ENCODE assay signal across 10 mouse cellular contexts in the genomic region with DNA sequence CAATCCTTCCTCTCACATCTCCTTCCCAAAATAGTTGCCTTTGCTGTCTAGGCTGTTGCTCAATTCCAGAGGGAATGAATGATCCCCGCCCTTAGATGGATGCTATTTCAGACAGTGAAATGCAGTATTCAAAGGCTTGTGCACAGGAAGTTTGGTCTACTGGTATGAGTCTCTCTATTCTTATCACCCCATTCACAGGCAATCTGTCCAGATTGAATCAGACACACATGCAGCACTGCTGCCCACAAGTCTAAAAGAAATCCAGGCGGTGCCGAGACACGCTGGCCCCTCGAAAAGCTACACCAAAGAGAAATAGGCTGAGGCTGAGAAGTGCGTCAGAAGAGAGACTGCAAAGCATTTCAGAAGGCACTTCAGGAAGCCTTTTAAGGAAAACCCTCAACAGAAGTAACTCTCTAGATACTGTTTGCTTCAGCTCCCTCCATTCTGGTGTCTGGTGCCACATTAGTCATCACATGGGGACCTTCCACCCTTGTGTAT.
DNase-seq lines count a peak whose midpoint lies in the region; ATAC-seq and TF ChIP-seq lines count a peak whose summit lies in the region.
"Had no signal": no experiment of that assay in that cellular context is flagged by ENCODE, and none has a peak within 500 bp of the region (broad histone marks: within the 10 kb centered on the region; RNA-seq: fewer than 3 reads in every experiment).

No protein-coding gene starts in this region.

- WGBS in kidney, embryonic 16.5 days, result 72% methylated on average over 6 of the region's 6 CpGs
- WGBS in embryonic facial prominence, embryonic 15.5 days, result 42% methylated on average over 6 of the region's 6 CpGs
- 44% methylated on average over 6 of the region's 6 CpGs for WGBS in intestine, postnatal 0 days
- 83% methylated on average over 6 of the region's 6 CpGs for WGBS in midbrain, postnatal 0 days
- 94% methylated on average over 6 of the region's 6 CpGs for WGBS in midbrain, embryonic 14.5 days
- WGBS in hindbrain, embryonic 11.5 days, result 91% methylated on average over 6 of the region's 6 CpGs

- 0 out of 2 replicates have a peak, but pooled peaks have one; percentile 24 for ATAC-seq in kidney, embryonic 16.5 days (ENCODE audit: low FRiP score, low TSS enrichment)
- 0 out of 2 replicates have a peak, but pooled peaks have one; percentile 39 for ATAC-seq in embryonic facial prominence, embryonic 15.5 days (ENCODE audit: insufficient number of reproducible peaks, low FRiP score, low TSS enrichment, low read depth)
- no peak for ATAC-seq in intestine, postnatal 0 days
- no peak for ATAC-seq in midbrain, postnatal 0 days (ENCODE audit: low FRiP score)
- no peak for ATAC-seq in midbrain, embryonic 14.5 days (ENCODE audit: low FRiP score, low TSS enrichment)
- ATAC-seq in hindbrain, embryonic 11.5 days (ENCODE audit: low FRiP score), result no peak

- peaks cover 16% of the 10 kb centered on the region for H3K4me1 ChIP-seq in kidney, embryonic 16.5 days (ENCODE audit: insufficient read depth, low read length)
- H3K4me1 ChIP-seq in embryonic facial prominence, embryonic 15.5 days, result peaks cover 16% of the 10 kb centered on the region
- H3K4me1 ChIP-seq in intestine, postnatal 0 days (replicated peaks; ENCODE audit: control insufficient read depth, insufficient read depth, low read length), result no peaks in the 10 kb centered on the region
- H3K4me1 ChIP-seq in midbrain, postnatal 0 days (ENCODE audit: insufficient read depth, low read length), result no peaks in the 10 kb centered on the region
- no peaks in the 10 kb centered on the region for H3K4me1 ChIP-seq in midbrain, embryonic 14.5 days (ENCODE audit: control insufficient read depth, insufficient read depth, low read length)
- H3K4me1 ChIP-seq in hindbrain, embryonic 11.5 days (replicated peaks; ENCODE audit: control insufficient read depth, insufficient read depth, low read length), result no peaks in the 10 kb centered on the region

- H3K9me3 ChIP-seq in kidney, embryonic 16.5 days (ENCODE audit: low read length), result no peaks in the 10 kb centered on the region
- H3K9me3 ChIP-seq in embryonic facial prominence, embryonic 15.5 days (replicated peaks), result no peaks in the 10 kb centered on the region
- no peaks in the 10 kb centered on the region for H3K9me3 ChIP-seq in intestine, postnatal 0 days (ENCODE audit: control insufficient read depth)
- H3K9me3 ChIP-seq in midbrain, postnatal 0 days (ENCODE audit: low read length), result no peaks in the 10 kb centered on the region
- no peaks in the 10 kb centered on the region for H3K9me3 ChIP-seq in midbrain, embryonic 14.5 days (ENCODE audit: control insufficient read depth, low read length)
- H3K9me3 ChIP-seq in hindbrain, embryonic 11.5 days (ENCODE audit: control insufficient read depth, low read length), result no peaks in the 10 kb centered on the region

- no peak overlapping the region for H3K4me3 ChIP-seq in kidney, embryonic 16.5 days (ENCODE audit: low read length)
- H3K4me3 ChIP-seq in embryonic facial prominence, embryonic 15.5 days (replicated peaks), result no peak overlapping the region
- no peak overlapping the region for H3K4me3 ChIP-seq in intestine, postnatal 0 days (ENCODE audit: low read depth, low read length)
- no peak overlapping the region for H3K4me3 ChIP-seq in midbrain, postnatal 0 days (ENCODE audit: low read depth, low read length)
- H3K4me3 ChIP-seq in midbrain, embryonic 14.5 days (replicated peaks; ENCODE audit: low read depth, low read length), result no peak overlapping the region
- no peak overlapping the region for H3K4me3 ChIP-seq in hindbrain, embryonic 11.5 days (ENCODE audit: low read depth, low read length)

- no peaks in the 10 kb centered on the region for H3K27me3 ChIP-seq in kidney, embryonic 16.5 days (ENCODE audit: insufficient read depth, low read length)
- H3K27me3 ChIP-seq in embryonic facial prominence, embryonic 15.5 days, result no peaks in the 10 kb centered on the region
- no peaks in the 10 kb centered on the region for H3K27me3 ChIP-seq in intestine, postnatal 0 days (replicated peaks; ENCODE audit: control insufficient read depth, insufficient read depth, low read length)
- H3K27me3 ChIP-seq in midbrain, postnatal 0 days (ENCODE audit: insufficient read depth, low read length), result no peaks in the 10 kb centered on the region
- H3K27me3 ChIP-seq in midbrain, embryonic 14.5 days (ENCODE audit: control insufficient read depth, insufficient read depth, low read length), result no peaks in the 10 kb centered on the region
- no peaks in the 10 kb centered on the region for H3K27me3 ChIP-seq in hindbrain, embryonic 11.5 days (ENCODE audit: control insufficient read depth, insufficient read depth, low read length)

- H3K36me3 ChIP-seq in kidney, embryonic 16.5 days (ENCODE audit: insufficient read depth, low read length), result peaks cover 26% of the 10 kb centered on the region
- H3K36me3 ChIP-seq in embryonic facial prominence, embryonic 15.5 days, result peaks cover 15% of the 10 kb centered on the region
- H3K36me3 ChIP-seq in intestine, postnatal 0 days (ENCODE audit: control insufficient read depth, insufficient read depth), result peaks cover 18% of the 10 kb centered on the region; the same call in 1 of the 2 replicates
- no peaks in the 10 kb centered on the region for H3K36me3 ChIP-seq in midbrain, postnatal 0 days (ENCODE audit: insufficient read depth, low read length)
- H3K36me3 ChIP-seq in midbrain, embryonic 14.5 days (ENCODE audit: control insufficient read depth, insufficient read depth, low read length), result peaks cover 7% of the 10 kb centered on the region; the same call in 1 of the 2 replicates
- no peaks in the 10 kb centered on the region for H3K36me3 ChIP-seq in hindbrain, embryonic 11.5 days (ENCODE audit: control insufficient read depth, insufficient read depth, low read length)

- DNase-seq in kidney, adult 9 months, result no peak
- peak; percentile 48 to 72 for DNase-seq in right cerebral cortex, postnatal 36 days (ENCODE audit: low spot score in 2 of 2)
- no peak for DNase-seq in midbrain, postnatal 0 days (ENCODE audit: low spot score)
- DNase-seq in midbrain, embryonic 14.5 days, result no peak
- no peak for DNase-seq in hindbrain, embryonic 11.5 days (ENCODE audit: low spot score)
- DNase-seq: kidney, postnatal 14 days had no signal

- H3K4me2 ChIP-seq in kidney, embryonic 16.5 days (replicated peaks; ENCODE audit: low read depth, low read length), result no peak overlapping the region
- H3K4me2 ChIP-seq in embryonic facial prominence, embryonic 15.5 days (replicated peaks), result no peak overlapping the region
- no peak overlapping the region for H3K4me2 ChIP-seq in intestine, postnatal 0 days (replicated peaks; ENCODE audit: low read depth)
- no peak overlapping the region for H3K4me2 ChIP-seq in midbrain, postnatal 0 days (ENCODE audit: low read depth, low read length, poor library complexity, severe bottlenecking)
- no peak overlapping the region for H3K4me2 ChIP-seq in midbrain, embryonic 14.5 days (ENCODE audit: low read length)
- no peak overlapping the region for H3K4me2 ChIP-seq in hindbrain, embryonic 11.5 days (replicated peaks; ENCODE audit: low read depth, low read length)

- peak overlapping the region; percentile 44 for H3K27ac ChIP-seq in kidney, embryonic 16.5 days (ENCODE audit: low read length)
- peak overlapping the region; percentile 59 for H3K27ac ChIP-seq in embryonic facial prominence, embryonic 15.5 days (replicated peaks)
- H3K27ac ChIP-seq in intestine, postnatal 0 days (ENCODE audit: low read depth, low read length), result peak overlapping the region; percentile 24; the same call in 1 of the 2 replicates
- H3K27ac ChIP-seq in midbrain, postnatal 0 days (ENCODE audit: low read depth, low read length), result no peak overlapping the region
- H3K27ac ChIP-seq in midbrain, embryonic 14.5 days (replicated peaks; ENCODE audit: low read depth, low read length), result no peak overlapping the region
- H3K27ac ChIP-seq in hindbrain, embryonic 11.5 days (ENCODE audit: low read depth, low read length), result no peak overlapping the region
- H3K27ac ChIP-seq: liver, embryonic 14.5 days had no signal

- TF ChIP-seq CTCF in intestine, postnatal 0 days (IDR thresholded peaks at IDR 0.05; ENCODE audit: low read depth), result no peak
- no peak for TF ChIP-seq CTCF in midbrain, postnatal 0 days (IDR thresholded peaks at IDR 0.05)

- no peak overlapping the region for H3K9ac ChIP-seq in kidney, embryonic 16.5 days (replicated peaks; ENCODE audit: low read length)
- H3K9ac ChIP-seq in embryonic facial prominence, embryonic 15.5 days, result no peak overlapping the region
- H3K9ac ChIP-seq in intestine, postnatal 0 days (ENCODE audit: low read depth, low read length), result no peak overlapping the region
- H3K9ac ChIP-seq in midbrain, postnatal 0 days (replicated peaks; ENCODE audit: low read length, poor library complexity, severe bottlenecking), result no peak overlapping the region
- H3K9ac ChIP-seq in midbrain, embryonic 14.5 days (replicated peaks; ENCODE audit: low read length), result no peak overlapping the region
- H3K9ac ChIP-seq in hindbrain, embryonic 11.5 days (ENCODE audit: low read depth, low read length), result no peak overlapping the region
- H3K9ac ChIP-seq: liver, embryonic 14.5 days had no signal

Comparison
In these comparisons a context has a peak if more than half of its experiments do, and no peak if none do; other contexts are left out.
1. ATAC-seq: peak in kidney, embryonic 16.5 days (single experiment) and embryonic facial prominence, embryonic 15.5 days (single experiment); none in intestine, postnatal 0 days (single experiment), midbrain, postnatal 0 days (single experiment), midbrain, embryonic 14.5 days (single experiment) and hindbrain, embryonic 11.5 days (single experiment).
2. H3K27ac ChIP-seq: peak in kidney, embryonic 16.5 days (single experiment), embryonic facial prominence, embryonic 15.5 days (single experiment) and intestine, postnatal 0 days (single experiment); none in midbrain, postnatal 0 days (single experiment), midbrain, embryonic 14.5 days (single experiment) and hindbrain, embryonic 11.5 days (single experiment).
3. DNase-seq: peak in right cerebral cortex, postnatal 36 days (2 of 2); none in kidney, adult 9 months (single experiment), midbrain, postnatal 0 days (single experiment), midbrain, embryonic 14.5 days (single experiment) and hindbrain, embryonic 11.5 days (single experiment).